Mouse (Mus musculus): Measurements from ENCODE around the gene Zbtb24. TPM values are rescaled to one million over a fixed set of nuclear protein-coding genes. Genes with fewer than 3 reads are reported as not detected.
A peak's percentile ranks its signal among the peaks of the same experiment; 100 is the strongest.

Gene Zbtb24
- polyA plus RNA-seq, 1 experiment = 11.1 TPM

DNA sequence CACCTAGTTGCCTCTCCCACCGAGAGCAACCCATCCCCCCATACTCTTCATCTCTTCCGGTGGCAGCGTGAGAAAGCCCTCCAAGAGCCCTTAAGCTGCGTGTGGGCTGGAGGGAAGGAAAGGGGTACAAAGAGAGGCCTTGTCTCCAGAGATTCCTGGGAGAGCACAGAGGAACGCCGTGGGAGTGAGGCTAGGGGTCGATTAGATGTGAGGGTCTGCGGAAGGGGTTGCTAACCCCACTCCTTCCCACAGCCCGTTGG is 26.8 kb downstream of the Zbtb24 start:
- TF ChIP-seq CTCF (IDR thresholded peaks at IDR 0.05; ENCODE audit: borderline replicate concordance, insufficient read depth, low read length) = no peak
- no peak for TF ChIP-seq POLR2A (IDR thresholded peaks at IDR 0.05; ENCODE audit: low read depth, low read length)
- Histone ChIP-seq H3K27ac (ENCODE audit: insufficient read depth, low read length) (peak overlapping the region; percentile 78), H3K4me1 (ENCODE audit: control insufficient read depth, insufficient read depth, low read length) (peaks cover 7% of the 10 kb centered on the region)

DNA sequence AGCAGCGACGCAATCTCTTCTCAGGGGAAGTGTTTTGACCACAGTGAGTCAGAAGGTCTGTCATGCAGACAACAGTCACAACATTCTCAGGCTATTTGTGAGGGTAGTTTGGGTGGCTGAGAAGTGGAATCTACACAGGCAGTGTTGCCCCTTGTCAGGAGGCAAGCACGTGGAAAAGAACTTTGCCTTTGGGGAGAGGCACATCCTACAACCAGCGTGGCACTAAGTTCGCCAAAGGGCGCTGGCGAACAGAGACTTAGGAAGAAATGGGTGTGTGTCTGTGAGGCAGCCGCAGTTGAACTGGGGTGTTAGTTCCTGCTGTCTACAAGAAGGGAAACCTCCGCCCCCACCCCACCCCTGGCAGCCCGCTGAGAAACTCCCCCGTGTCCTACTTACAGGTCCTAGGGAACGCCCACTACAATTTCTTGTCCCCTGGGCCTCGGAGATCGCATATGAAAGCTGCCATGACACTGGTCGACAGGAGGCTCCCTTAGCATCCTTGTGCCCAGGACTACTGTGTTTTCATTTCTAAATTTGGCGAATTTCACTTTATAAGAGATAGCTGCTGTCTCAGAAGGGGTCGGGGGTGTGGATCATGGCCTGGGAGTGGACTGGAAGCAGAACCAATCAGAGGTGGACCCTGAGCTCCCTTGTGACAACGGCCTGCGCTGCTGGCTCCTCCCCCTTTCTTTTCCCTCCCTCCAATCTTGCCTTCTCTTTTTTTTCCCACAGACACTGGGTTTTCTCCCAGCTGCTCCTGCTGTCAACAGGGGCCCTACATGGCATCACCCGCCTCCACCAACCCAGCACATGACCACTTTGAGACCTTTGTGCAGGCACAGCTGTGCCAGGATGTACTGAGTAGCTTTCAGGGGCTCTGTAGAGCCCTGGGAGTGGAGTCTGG is 27.3 kb downstream of the Zbtb24 start:
- TF ChIP-seq POLR2A (IDR thresholded peaks at IDR 0.05; ENCODE audit: low read depth, low read length) (peak; percentile 72), CTCF (IDR thresholded peaks at IDR 0.05; ENCODE audit: borderline replicate concordance, insufficient read depth, low read length) (no peak)
- H3K4me1 ChIP-seq (ENCODE audit: control insufficient read depth, insufficient read depth, low read length) = peaks cover 7% of the 10 kb centered on the region
- peak overlapping the region; percentile 65 for H3K4me3 ChIP-seq (ENCODE audit: insufficient read depth, low read length)
- H3K27ac ChIP-seq (ENCODE audit: insufficient read depth, low read length) = peak overlapping the region; percentile 78

More for the DNA sequence above, 26.8 kb downstream of the Zbtb24 start:
- peak overlapping the region; percentile 65 for H3K4me3 ChIP-seq (ENCODE audit: insufficient read depth, low read length)

DNA sequence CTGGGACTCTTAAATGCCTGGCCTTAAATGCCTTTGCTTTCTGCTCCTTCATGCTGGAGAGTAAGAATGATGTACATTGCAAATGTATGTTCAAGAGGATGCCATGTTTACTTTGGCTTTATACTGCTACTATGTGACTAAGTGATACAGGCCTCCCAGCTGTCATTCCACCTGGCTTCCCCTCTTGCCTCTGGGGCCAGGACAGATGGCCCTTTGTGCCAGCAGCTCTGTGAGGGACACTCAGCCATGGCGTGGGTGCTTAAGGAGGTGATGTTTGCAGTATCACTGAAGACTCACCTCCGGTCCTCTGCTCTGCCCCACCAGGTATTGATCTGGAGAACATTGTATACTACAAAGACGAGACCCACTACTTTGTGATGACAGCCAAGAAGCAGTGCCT is 29.8 kb downstream of the Zbtb24 start:
- Histone ChIP-seq H3K4me1 (ENCODE audit: control insufficient read depth, insufficient read depth, low read length) (peaks cover 5% of the 10 kb centered on the region), H3K4me3 (ENCODE audit: insufficient read depth, low read length) (no peak overlapping the region), H3K27ac (ENCODE audit: insufficient read depth, low read length) (no peak overlapping the region)
- TF ChIP-seq CTCF (IDR thresholded peaks at IDR 0.05; ENCODE audit: borderline replicate concordance, insufficient read depth, low read length) (no peak), POLR2A (IDR thresholded peaks at IDR 0.05; ENCODE audit: low read depth, low read length) (no peak)

DNA sequence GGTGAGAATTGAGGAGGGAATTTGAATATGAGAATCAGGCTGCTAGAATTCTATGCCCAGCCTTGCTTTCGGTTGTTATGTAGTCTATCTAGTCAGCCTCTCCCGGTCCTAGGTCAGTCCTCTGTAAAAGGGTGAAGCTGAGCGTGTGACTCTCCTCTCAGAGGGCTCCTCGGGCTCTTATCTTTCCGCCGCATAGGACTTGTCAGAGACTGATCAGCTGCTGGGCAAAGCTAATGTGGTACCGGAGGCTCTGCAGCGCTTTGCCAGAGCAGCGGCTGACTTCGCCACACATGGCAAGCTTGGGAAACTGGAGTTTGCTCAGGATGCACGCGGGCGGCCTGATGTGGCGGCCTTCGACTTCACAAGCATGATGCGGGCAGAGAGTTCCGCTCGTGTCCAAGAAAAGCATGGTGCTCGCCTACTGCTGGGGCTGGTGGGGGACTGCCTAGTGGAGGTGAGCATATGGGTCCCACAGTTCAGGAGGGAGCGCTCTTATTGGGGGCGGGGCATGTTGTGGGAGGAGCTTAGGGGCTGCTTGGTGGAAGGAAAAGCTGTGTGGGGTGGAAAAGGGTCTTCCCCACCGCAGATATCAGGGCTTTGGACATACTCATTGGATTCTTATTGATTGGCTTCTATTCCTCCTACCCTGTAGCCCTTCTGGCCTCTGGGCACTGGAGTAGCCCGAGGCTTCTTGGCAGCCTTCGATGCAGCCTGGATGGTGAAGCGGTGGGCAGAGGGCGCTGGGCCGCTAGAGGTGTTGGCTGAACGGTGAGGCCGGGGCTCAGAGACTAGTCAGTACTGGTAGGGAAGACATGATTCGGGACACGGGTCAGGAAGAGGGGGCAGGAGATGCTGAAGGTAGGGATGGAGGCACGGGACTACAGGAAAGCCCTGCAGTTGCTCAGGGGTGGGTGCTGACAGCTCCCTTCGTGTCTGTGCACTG is 31.0 kb downstream of the Zbtb24 start:
- no peak overlapping the region for H3K4me3 ChIP-seq (ENCODE audit: insufficient read depth, low read length)
- TF ChIP-seq CTCF (IDR thresholded peaks at IDR 0.05; ENCODE audit: borderline replicate concordance, insufficient read depth, low read length) (no peak), POLR2A (IDR thresholded peaks at IDR 0.05; ENCODE audit: low read depth, low read length) (no peak)
- H3K27ac ChIP-seq (ENCODE audit: insufficient read depth, low read length) = no peak overlapping the region
- H3K4me1 ChIP-seq (ENCODE audit: control insufficient read depth, insufficient read depth, low read length) = peaks cover 2% of the 10 kb centered on the region; the same call in 1 of the 2 replicates

DNA sequence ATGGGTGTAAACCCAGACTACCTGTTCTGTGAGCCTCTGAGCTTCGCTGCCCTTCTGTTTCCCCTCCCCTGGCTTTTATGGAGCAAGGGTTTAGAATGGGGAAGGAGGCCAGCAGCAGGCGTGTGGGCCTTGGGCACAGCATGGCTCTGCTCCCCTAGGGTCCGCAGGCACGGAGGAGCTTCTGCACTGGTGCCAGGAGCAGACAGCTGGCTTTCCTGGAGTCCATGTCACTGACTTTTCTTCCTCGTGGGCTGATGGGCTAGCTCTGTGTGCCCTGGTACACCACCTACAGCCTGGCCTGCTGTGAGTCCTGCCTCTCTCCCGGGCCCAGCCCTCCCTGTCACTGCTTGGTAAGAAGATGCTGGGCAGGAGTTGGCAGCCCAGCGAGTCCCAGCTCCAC is 32.3 kb downstream of the Zbtb24 start:
- Histone ChIP-seq H3K4me3 (ENCODE audit: insufficient read depth, low read length) (no peak overlapping the region), H3K27ac (ENCODE audit: insufficient read depth, low read length) (no peak overlapping the region), H3K4me1 (ENCODE audit: control insufficient read depth, insufficient read depth, low read length) (peaks cover 2% of the 10 kb centered on the region; the same call in 1 of the 2 replicates)
- TF ChIP-seq CTCF (IDR thresholded peaks at IDR 0.05; ENCODE audit: borderline replicate concordance, insufficient read depth, low read length) (no peak), POLR2A (IDR thresholded peaks at IDR 0.05; ENCODE audit: low read depth, low read length) (no peak)

DNA sequence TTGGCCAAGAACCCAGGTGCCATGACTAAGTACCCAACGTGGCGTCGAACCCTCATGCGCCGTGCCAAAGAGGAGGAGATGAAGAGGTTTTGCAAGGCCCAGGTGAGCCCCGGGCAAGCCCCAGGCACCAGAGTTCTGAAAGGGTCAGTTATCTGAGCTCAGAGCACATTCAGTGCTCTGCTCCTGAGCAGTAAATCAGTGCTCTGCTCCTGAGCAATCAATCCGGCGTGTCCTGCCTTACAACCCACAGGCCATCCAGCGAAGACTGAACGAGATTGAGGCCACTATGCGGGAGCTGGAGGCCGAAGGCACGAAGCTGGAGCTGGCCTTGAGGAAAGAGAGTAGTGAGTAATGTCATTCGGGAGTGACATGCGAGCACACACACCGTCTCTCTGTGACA is 35.6 kb downstream of the Zbtb24 start:
- H3K4me1 ChIP-seq (ENCODE audit: control insufficient read depth, insufficient read depth, low read length) = peaks cover 4% of the 10 kb centered on the region; the same call in 1 of the 2 replicates
- TF ChIP-seq CTCF (IDR thresholded peaks at IDR 0.05; ENCODE audit: borderline replicate concordance, insufficient read depth, low read length) (no peak), POLR2A (IDR thresholded peaks at IDR 0.05; ENCODE audit: low read depth, low read length) (no peak)
- no peak overlapping the region for H3K4me3 ChIP-seq (ENCODE audit: insufficient read depth, low read length)
- no peak overlapping the region for H3K27ac ChIP-seq (ENCODE audit: insufficient read depth, low read length)

DNA sequence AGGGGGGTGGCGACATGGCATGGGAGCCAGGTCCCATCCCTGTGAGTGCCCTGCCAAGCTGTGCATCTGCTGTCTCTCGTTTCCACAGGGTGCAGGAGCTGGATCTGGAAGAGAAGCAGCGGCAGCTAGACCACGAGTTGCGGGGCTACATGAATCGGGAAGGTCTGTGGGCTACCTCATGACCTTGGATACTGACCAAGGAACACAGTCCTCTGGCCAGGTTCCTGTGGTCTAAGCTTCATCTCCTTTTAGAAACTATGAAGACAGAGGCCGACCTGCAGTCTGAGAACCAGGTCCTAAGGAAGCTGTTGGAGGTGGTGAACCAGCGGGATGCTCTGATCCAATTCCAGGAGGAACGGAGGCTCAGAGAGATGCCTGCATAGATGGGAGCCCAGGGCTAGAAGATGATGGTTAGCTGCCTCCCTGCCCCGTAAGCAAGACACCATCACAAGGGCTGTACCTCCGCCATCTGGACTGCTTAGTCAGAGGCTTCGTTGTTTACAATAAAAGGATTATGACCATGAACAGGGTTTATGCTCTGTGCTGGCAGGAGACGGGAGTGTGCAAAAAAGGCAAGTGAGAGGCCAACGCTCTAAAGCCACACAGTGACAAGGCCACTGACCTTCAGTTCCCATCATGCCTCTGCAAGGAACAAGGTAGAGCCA is 36.5 kb downstream of the Zbtb24 start:
- no peak for TF ChIP-seq CTCF (IDR thresholded peaks at IDR 0.05; ENCODE audit: borderline replicate concordance, insufficient read depth, low read length)
- H3K27ac ChIP-seq (ENCODE audit: insufficient read depth, low read length) = no peak overlapping the region
- no peak overlapping the region for H3K4me3 ChIP-seq (ENCODE audit: insufficient read depth, low read length)
- H3K4me1 ChIP-seq (ENCODE audit: control insufficient read depth, insufficient read depth, low read length) = peaks cover 4% of the 10 kb centered on the region; the same call in 1 of the 2 replicates

DNA sequence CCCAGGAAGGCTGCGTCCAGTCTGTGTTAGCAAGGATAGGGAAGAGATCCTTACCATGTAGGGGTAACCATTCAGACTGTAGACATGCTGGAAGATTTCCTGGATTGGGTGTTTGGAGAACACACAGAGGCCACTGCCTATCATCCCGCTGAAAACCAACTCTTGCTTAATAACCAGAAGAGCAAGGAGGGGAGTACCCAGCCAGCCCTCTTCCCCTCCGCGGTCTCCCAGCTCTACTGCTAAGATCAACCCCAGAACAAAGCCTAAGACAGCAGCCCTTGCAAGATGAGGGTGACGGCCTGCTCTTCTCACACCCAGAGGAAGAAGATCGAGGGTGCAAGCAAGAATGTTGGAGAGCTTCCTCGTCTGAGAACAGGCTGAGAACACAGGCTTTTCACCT is 38.7 kb downstream of the Zbtb24 start:
- Histone ChIP-seq H3K4me3 (ENCODE audit: insufficient read depth, low read length) (peak overlapping the region; percentile 66; the same call in 1 of the 2 replicates), H3K27ac (ENCODE audit: insufficient read depth, low read length) (no peak overlapping the region), H3K4me1 (ENCODE audit: control insufficient read depth, insufficient read depth, low read length) (peaks cover 4% of the 10 kb centered on the region; the same call in 1 of the 2 replicates)
- TF ChIP-seq POLR2A (IDR thresholded peaks at IDR 0.05; ENCODE audit: low read depth, low read length) (no peak), CTCF (IDR thresholded peaks at IDR 0.05; ENCODE audit: borderline replicate concordance, insufficient read depth, low read length) (no peak)

DNA sequence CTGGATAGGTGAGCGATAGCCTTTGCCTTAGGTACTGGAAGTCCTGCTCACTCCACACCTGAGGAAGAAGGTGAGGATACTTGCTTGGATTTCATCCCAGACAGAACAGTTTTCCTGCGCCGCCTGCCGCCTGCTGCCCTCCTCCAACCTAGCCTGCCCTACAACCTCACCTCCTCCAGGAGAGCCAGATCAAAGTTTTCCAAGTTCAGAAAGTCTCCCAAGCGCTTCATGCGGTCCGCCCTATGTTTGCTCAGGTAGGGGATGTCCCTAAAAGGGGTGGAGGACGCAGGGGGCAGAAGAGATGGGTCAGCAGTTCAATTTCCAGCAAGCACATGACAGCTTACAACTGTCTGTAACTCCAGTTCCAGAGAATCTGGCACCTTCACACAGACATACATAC is 39.1 kb downstream of the Zbtb24 start:
- Histone ChIP-seq H3K4me3 (ENCODE audit: insufficient read depth, low read length) (peak overlapping the region; percentile 66), H3K27ac (ENCODE audit: insufficient read depth, low read length) (no peak overlapping the region), H3K4me1 (ENCODE audit: control insufficient read depth, insufficient read depth, low read length) (peaks cover 4% of the 10 kb centered on the region; the same call in 1 of the 2 replicates)
- no peak for TF ChIP-seq POLR2A (IDR thresholded peaks at IDR 0.05; ENCODE audit: low read depth, low read length)
- no peak for TF ChIP-seq CTCF (IDR thresholded peaks at IDR 0.05; ENCODE audit: borderline replicate concordance, insufficient read depth, low read length)

Measured in embryonic fibroblast, embryonic 13.5 days (primary cell).